Mouse (Mus musculus) liver, embryonic 16.5 days (tissue): ENCODE results near the gene Rundc3a. TPM values are rescaled to one million over a fixed set of nuclear protein-coding genes. Genes with fewer than 3 reads are reported as not detected.
"Not testable (repeated sequence)": the region's sequence is repeated elsewhere in the genome, so short reads cannot be mapped to it uniquely, and the experiment has no call there.

ENCODE experiments used
- ATAC-seq: fragments of 200-750 bp; cut with Nextera tagmentation; 2 replicates; pipeline ENCODE4 v1.8.0; 2017; ENCODE audit warnings: low read depth, mild to moderate bottlenecking, moderate number of reproducible peaks, moderate library complexity
- H3K27ac ChIP-seq: fragments of 300-500 bp; sonication (generic); 2 replicates; pipeline ENCODE4 v1.5.1; 2014; ENCODE audit warnings: mild to moderate bottlenecking, low read length
- H3K27me3 ChIP-seq: fragments of 300-500 bp; sonication (generic); 2 replicates; pipeline ENCODE4 v1.6.1; 2014; ENCODE audit warnings: low read depth, low read length, mixed read lengths; ENCODE audit not compliant: control insufficient read depth, insufficient read depth
- H3K36me3 ChIP-seq: fragments of 300-500 bp; sonication (generic); 2 replicates; pipeline ENCODE4 v1.6.1; 2014; ENCODE audit warnings: mild to moderate bottlenecking; ENCODE audit not compliant: control insufficient read depth, insufficient read depth
- H3K4me1 ChIP-seq: fragments of 300-500 bp; sonication (generic); 2 replicates; pipeline ENCODE4 v1.6.1; 2014; ENCODE audit warnings: low read depth, low read length, mixed read lengths; ENCODE audit not compliant: control insufficient read depth
- H3K4me2 ChIP-seq: fragments of 300-500 bp; sonication (generic); 2 replicates; pipeline ENCODE4 v1.6.1; 2014; ENCODE audit warnings: low read depth, low read length, mixed read lengths
- H3K4me3 ChIP-seq: fragments of 300-500 bp; sonication (generic); 2 replicates; pipeline ENCODE4 v1.5.1; 2014; ENCODE audit warnings: low read depth, mild to moderate bottlenecking, low read length
- H3K9ac ChIP-seq: fragments of 300-500 bp; sonication (generic); 2 replicates; pipeline ENCODE4 v1.6.1; 2014; ENCODE audit warnings: low read depth, low read length
- H3K9me3 ChIP-seq: fragments of 300-500 bp; sonication (generic); replicated peaks from 2 replicates; pipeline ENCODE4 v1.6.1; 2016; ENCODE audit warnings: low read length; ENCODE audit not compliant: control insufficient read depth
- WGBS: fragments of 180-500 bp; shearing (Covaris S2); extraction: QIAGEN DNeasy Blood & Tissue Kit; methylation state at CpG from one replicate; pipeline ENCODE4 v1.1.7; 2014; ENCODE audit not compliant: insufficient replicate concordance; 5-methylcytosine and 5-hydroxymethylcytosine counted together
- polyA plus RNA-seq: library from polyadenylated mRNA; unstranded; fragments of >200 nt; fragmentation: Nextera tagmentation; extraction: Ambion mirVana; gene quantifications from 2 replicates; pipeline ENCODE4 v1.2.1, GENCODE M21; 2015

Rundc3a gene
- polyA plus RNA-seq, 1 experiment from 2014 or later = 2.2 TPM

- H3K9ac ChIP-seq = peak overlapping the region; percentile 38
- H3K4me2 ChIP-seq = peak overlapping the region; percentile 94
- ATAC-seq = no peak
- H3K4me3 ChIP-seq = peak overlapping the region; percentile 79
- peaks cover 46% of the 10 kb centered on the region for H3K4me1 ChIP-seq
- peaks cover 18% of the 10 kb centered on the region for H3K36me3 ChIP-seq
- peaks cover 4% of the 10 kb centered on the region; the same call in 1 of the 2 replicates for H3K27me3 ChIP-seq
- H3K9me3 ChIP-seq = no peaks in the 10 kb centered on the region
- 33% methylated on average over 15 of the region's 15 CpGs for WGBS
- peak overlapping the region; percentile 95 for H3K27ac ChIP-seq
These were observed 15.9 kb downstream of the Rundc3a start for GRCm38 (mm10) chr11:102408888-102409794.

- ATAC-seq = no peak
- Histone ChIP-seq H3K9ac (peak overlapping the region; percentile 38), H3K27ac (peak overlapping the region; percentile 95)
These were observed 16.7 kb downstream of the Rundc3a start for GRCm38 (mm10) chr11:102409795-102410330.

GRCm38 (mm10) chr11:102410345-102410744 lies 17.1 kb downstream of the Rundc3a start:
- H3K4me3 ChIP-seq, H3K27me3 ChIP-seq, H3K36me3 ChIP-seq, H3K9ac ChIP-seq, H3K4me2 ChIP-seq, H3K9me3 ChIP-seq, ATAC-seq: not testable (repeated sequence)
- peaks cover 34% of the 10 kb centered on the region for H3K4me1 ChIP-seq
- WGBS = 76% methylated on average over 3 of the region's 3 CpGs
- peak overlapping the region; percentile 95 for H3K27ac ChIP-seq

More at GRCm38 (mm10) chr11:102409795-102410330, 16.7 kb downstream of the Rundc3a start:
- Histone ChIP-seq H3K4me1 (peaks cover 39% of the 10 kb centered on the region), H3K27me3 (peaks cover 4% of the 10 kb centered on the region; the same call in 1 of the 2 replicates), H3K36me3 (peaks cover 11% of the 10 kb centered on the region; the same call in 1 of the 2 replicates), H3K4me2 (peak overlapping the region; percentile 94), H3K9me3 (no peaks in the 10 kb centered on the region), H3K4me3 (no peak overlapping the region)
- WGBS = 59% methylated on average over 3 of the region's 3 CpGs

- H3K4me2 ChIP-seq = peak overlapping the region; percentile 4; the same call in 1 of the 2 replicates
- no peak overlapping the region for H3K4me3 ChIP-seq
- H3K27ac ChIP-seq = peak overlapping the region; percentile 7
- no peaks in the 10 kb centered on the region for H3K36me3 ChIP-seq
- ATAC-seq = no peak
- 60% methylated on average over 3 of the region's 3 CpGs for WGBS
- peaks cover 27% of the 10 kb centered on the region for H3K4me1 ChIP-seq
- H3K9ac ChIP-seq = peak overlapping the region; percentile 6; the same call in 1 of the 2 replicates
- peaks cover 10% of the 10 kb centered on the region; the same call in 1 of the 2 replicates for H3K27me3 ChIP-seq
- H3K9me3 ChIP-seq = no peaks in the 10 kb centered on the region
These were observed 17.9 kb downstream of the Rundc3a start for GRCm38 (mm10) chr11:102411061-102411460.

GRCm38 (mm10) chr11:102411704-102412103 lies 18.5 kb downstream of the Rundc3a start:
- Histone ChIP-seq H3K9me3 (no peaks in the 10 kb centered on the region), H3K4me1 (peaks cover 22% of the 10 kb centered on the region), H3K36me3 (no peaks in the 10 kb centered on the region), H3K27ac (peak overlapping the region; percentile 7; the same call in 1 of the 2 replicates), H3K27me3 (peaks cover 10% of the 10 kb centered on the region; the same call in 1 of the 2 replicates), H3K4me2 (peak overlapping the region; percentile 4; the same call in 1 of the 2 replicates), H3K4me3 (no peak overlapping the region), H3K9ac (no peak overlapping the region)
- no peak for ATAC-seq
- 9% methylated on average over 11 of the region's 11 CpGs for WGBS

- no peak overlapping the region for H3K27ac ChIP-seq
- H3K9ac ChIP-seq = no peak overlapping the region
- peaks cover 22% of the 10 kb centered on the region for H3K4me1 ChIP-seq
- H3K9me3 ChIP-seq = no peaks in the 10 kb centered on the region
- no peaks in the 10 kb centered on the region for H3K36me3 ChIP-seq
- H3K4me2 ChIP-seq = no peak overlapping the region
- no peak overlapping the region for H3K4me3 ChIP-seq
- peaks cover 10% of the 10 kb centered on the region for H3K27me3 ChIP-seq
- no peak for ATAC-seq
- whole genome bisulfite sequencing = 65% methylated on average over 8 of the region's 8 CpGs
These were observed 19.9 kb downstream of the Rundc3a start for GRCm38 (mm10) chr11:102413059-102413458.

- Histone ChIP-seq H3K36me3 (no peaks in the 10 kb centered on the region), H3K4me3 (no peak overlapping the region), H3K4me2 (no peak overlapping the region), H3K9ac (no peak overlapping the region), H3K27ac (no peak overlapping the region), H3K27me3 (peaks cover 10% of the 10 kb centered on the region), H3K4me1 (peaks cover 10% of the 10 kb centered on the region), H3K9me3 (no peaks in the 10 kb centered on the region)
- no peak for ATAC-seq
- WGBS = 64% methylated on average over 10 of the region's 10 CpGs
These were observed 22.0 kb downstream of the Rundc3a start for GRCm38 (mm10) chr11:102415034-102415802.

GRCm38 (mm10) chr11:102417160-102417559 lies 24.0 kb downstream of the Rundc3a start:
- 54% methylated on average over 1 of the region's 1 CpGs for WGBS
- H3K27me3 ChIP-seq = peaks cover 10% of the 10 kb centered on the region
- no peak for ATAC-seq

More at GRCm38 (mm10) chr11:102417160-102417559, 24.0 kb downstream of the Rundc3a start:
- Histone ChIP-seq H3K27ac (no peak overlapping the region), H3K4me2 (no peak overlapping the region), H3K4me3 (no peak overlapping the region), H3K9ac (no peak overlapping the region), H3K9me3 (no peaks in the 10 kb centered on the region), H3K4me1 (no peaks in the 10 kb centered on the region), H3K36me3 (no peaks in the 10 kb centered on the region)
